Mouse (Mus musculus): ENCODE measurements around the gene Olfr923. TPM values are rescaled to one million over a fixed set of nuclear protein-coding genes. Genes with fewer than 3 reads are reported as not detected.

Gene Olfr923
- not detected in 2 replicates for polyA plus RNA-seq (2012; ENCODE audit: low replicate concordance)

GRCm38 (mm10) chr9:38826245-38826644 lies at the start of gene Olfr923:
TSS of gene Olfr923 (plus strand) at chr9:38826545.

GRCm38 (mm10) chr9:38814314-38814713 lies 12.0 kb upstream of the Olfr923 start, which contains the start of gene Olfr922:
TSS of gene Olfr922 (plus strand) at chr9:38814614.

GRCm38 (mm10) chr9:38844149-38844548 lies 17.8 kb downstream of the Olfr923 start, which contains the start of gene Olfr924:
TSS of gene Olfr924 (plus strand) at chr9:38844449.

GRCm38 (mm10) chr9:38854760-38855159 lies 28.4 kb downstream of the Olfr923 start, which contains the start of gene Olfr26:
TSS of gene Olfr26 (plus strand) at chr9:38855060.

GRCm38 (mm10) chr9:38876826-38877225 lies 50.5 kb downstream of the Olfr923 start, which contains the start of gene Olfr926:
TSS of gene Olfr926 (plus strand) at chr9:38877126.

Other genes with a start within 250 kb of the Olfr923 start
- gene Olfr912, start 246.4 kb upstream of the Olfr923 start, polyA plus RNA-seq (2012; ENCODE audit: low replicate concordance): not detected in 2 replicates
- gene Olfr913, start 233.8 kb upstream of the Olfr923 start, polyA plus RNA-seq (2012; ENCODE audit: low replicate concordance): not detected in 2 replicates
- gene Olfr914, start 221.4 kb upstream of the Olfr923 start, polyA plus RNA-seq (2012; ENCODE audit: low replicate concordance): not detected in 2 replicates
- gene Olfr916, start 166.7 kb upstream of the Olfr923 start, polyA plus RNA-seq (2012; ENCODE audit: low replicate concordance): not detected in 2 replicates
- gene Olfr917, start 160.7 kb upstream of the Olfr923 start, polyA plus RNA-seq (2012; ENCODE audit: low replicate concordance): not detected in 2 replicates
- gene Olfr918, start 151.9 kb upstream of the Olfr923 start, polyA plus RNA-seq (2012; ENCODE audit: low replicate concordance): not detected in 2 replicates
- not detected in 2 replicates for gene Olfr919, start 122.9 kb upstream of the Olfr923 start, polyA plus RNA-seq (2012; ENCODE audit: low replicate concordance)
- gene Vwa5a, start 108.3 kb upstream of the Olfr923 start, polyA plus RNA-seq (2012; ENCODE audit: low replicate concordance): 1.7 and 1.8 TPM in 2 replicates
- 0.02 TPM in 1 of 2 replicates, not detected in the other for gene Olfr920, start 74.2 kb upstream of the Olfr923 start, polyA plus RNA-seq (2012; ENCODE audit: low replicate concordance)
- gene Olfr921, start 53.5 kb upstream of the Olfr923 start, polyA plus RNA-seq (2012; ENCODE audit: low replicate concordance): not detected in 2 replicates
- gene Olfr922, start 11.9 kb upstream of the Olfr923 start, polyA plus RNA-seq (2012; ENCODE audit: low replicate concordance): not detected in 2 replicates
- not detected in 2 replicates for gene Olfr924, start 17.9 kb downstream of the Olfr923 start, polyA plus RNA-seq (2012; ENCODE audit: low replicate concordance)
- gene Olfr26, start 28.5 kb downstream of the Olfr923 start, polyA plus RNA-seq (2012; ENCODE audit: low replicate concordance): not detected in 2 replicates
- gene Olfr926, start 50.6 kb downstream of the Olfr923 start, polyA plus RNA-seq (2012; ENCODE audit: low replicate concordance): not detected in 2 replicates
- gene Olfr930, start 103.3 kb downstream of the Olfr923 start, polyA plus RNA-seq (2012; ENCODE audit: low replicate concordance): not detected in 2 replicates
- gene Olfr933, start 145.8 kb downstream of the Olfr923 start, polyA plus RNA-seq (2012; ENCODE audit: low replicate concordance): not detected in 2 replicates
- gene Olfr934, start 161.8 kb downstream of the Olfr923 start, polyA plus RNA-seq (2012; ENCODE audit: low replicate concordance): not detected in 2 replicates
- not detected in 2 replicates for gene Olfr935, start 173.1 kb downstream of the Olfr923 start, polyA plus RNA-seq (2012; ENCODE audit: low replicate concordance)
- gene Olfr146, start 196.8 kb downstream of the Olfr923 start, polyA plus RNA-seq (2012; ENCODE audit: low replicate concordance): not detected in 2 replicates
- gene Olfr937, start 238.4 kb downstream of the Olfr923 start, polyA plus RNA-seq (2012; ENCODE audit: low replicate concordance): not detected in 2 replicates

Data from hematopoietic multipotent progenitor cell, adult 10-12 weeks (in vitro differentiated cells).